Mouse (Mus musculus) left cerebral cortex, adult 9 months (tissue): ENCODE data around the gene Gm20867.
"Not testable (repeated sequence)": the region's sequence is repeated elsewhere in the genome, so short reads cannot be mapped to it uniquely, and the experiment has no call there.

Source experiments
- DNase-seq, 2 experiments: peaks; one replicate each; pipeline ENCODE4 v3.0.0; 2022; ENCODE audit warnings: low spot score in 2 of 2

The Gm20867 gene

DNA sequence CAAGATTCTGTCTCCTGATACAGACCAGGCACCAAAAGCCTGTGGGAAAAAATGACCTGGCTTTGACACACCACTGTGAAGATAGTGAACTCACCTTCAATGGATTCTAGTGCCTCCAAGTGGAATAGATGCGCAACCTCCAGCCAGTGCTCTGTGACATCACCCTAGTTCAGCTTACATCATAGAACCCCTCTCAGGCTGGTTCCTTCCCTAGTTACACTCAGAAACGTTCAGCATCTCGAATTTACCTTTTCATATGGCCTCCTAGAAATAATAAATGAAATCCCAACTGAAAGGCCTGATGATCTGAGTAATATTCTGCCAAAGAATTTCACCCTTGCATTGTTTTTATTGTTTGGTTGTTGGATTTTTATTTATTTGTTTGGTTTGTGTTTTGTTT, at the start of gene Gm20867:
Gene Gm20867 (minus strand): TSS at position 101 of the 400 bp plus-strand sequence.
- DNase-seq = not testable (repeated sequence)
